Mouse (Mus musculus): ENCODE data around the gene Gpr160. TPM values are rescaled to one million over a fixed set of nuclear protein-coding genes. Genes with fewer than 3 reads are reported as not detected.
"Not testable (repeated sequence)": the region's sequence is repeated elsewhere in the genome, so short reads cannot be mapped to it uniquely, and the experiment has no call there.

The Gpr160 gene
- total RNA-seq (2021), result 1 to 10 TPM; 1.0 to 1.7 TPM
- long read RNA-seq, result 0 reads

- DNase-seq (ENCODE audit: low spot score in 2 of 2), result peak in 1 of 2 experiments; percentile 63
These were observed at the start of gene Gpr160 for GRCm38 (mm10) chr3:30855604-30856458. TSS of gene Gpr160 (plus strand) at chr3:30855950.

GRCm38 (mm10) chr3:30812881-30813280 is 42.9 kb upstream of the Gpr160 start:
- DNase-seq (ENCODE audit: low spot score in 2 of 2), result no peak

- peak; percentile 40 to 64 for DNase-seq (ENCODE audit: low spot score in 2 of 2)
These were observed 37.1 kb upstream of the Gpr160 start for GRCm38 (mm10) chr3:30818630-30819125.

GRCm38 (mm10) chr3:30822163-30822562 is 33.6 kb upstream of the Gpr160 start:
- DNase-seq (ENCODE audit: low spot score in 2 of 2), result no peak

- DNase-seq (ENCODE audit: low spot score in 2 of 2), result no peak
These were observed 29.7 kb upstream of the Gpr160 start for GRCm38 (mm10) chr3:30826069-30826468.

GRCm38 (mm10) chr3:30831848-30832606 is 23.7 kb upstream of the Gpr160 start:
- DNase-seq (ENCODE audit: low spot score in 2 of 2), result no peak

- no peak for DNase-seq (ENCODE audit: low spot score in 2 of 2)
These were observed 22.5 kb upstream of the Gpr160 start for GRCm38 (mm10) chr3:30833254-30833653.

GRCm38 (mm10) chr3:30845755-30846154 is 10.0 kb upstream of the Gpr160 start:
- no peak for DNase-seq (ENCODE audit: low spot score in 2 of 2)

GRCm38 (mm10) chr3:30847413-30847812 is 8.3 kb upstream of the Gpr160 start:
- no peak for DNase-seq (ENCODE audit: low spot score in 2 of 2)

- DNase-seq (ENCODE audit: low spot score in 2 of 2), result no peak
These were observed 4.3 kb upstream of the Gpr160 start for GRCm38 (mm10) chr3:30851422-30851821.

GRCm38 (mm10) chr3:30853596-30853995 is 2.2 kb upstream of the Gpr160 start:
- DNase-seq (ENCODE audit: low spot score in 2 of 2), result no peak

- not testable (repeated sequence) for DNase-seq (ENCODE audit: low spot score in 2 of 2)
These were observed 3.8 kb downstream of the Gpr160 start for GRCm38 (mm10) chr3:30859599-30859998.

- DNase-seq (ENCODE audit: low spot score in 2 of 2), result no peak
These were observed 5.0 kb downstream of the Gpr160 start for GRCm38 (mm10) chr3:30860705-30861104.

GRCm38 (mm10) chr3:30863712-30864435 is 8.1 kb downstream of the Gpr160 start:
- DNase-seq (ENCODE audit: low spot score in 2 of 2), result no peak

GRCm38 (mm10) chr3:30864640-30865039 is 8.9 kb downstream of the Gpr160 start:
- no peak for DNase-seq (ENCODE audit: low spot score in 2 of 2)

- DNase-seq (ENCODE audit: low spot score in 2 of 2), result no peak
These were observed 12.4 kb downstream of the Gpr160 start for GRCm38 (mm10) chr3:30868176-30868575.

GRCm38 (mm10) chr3:30868625-30869024 is 12.9 kb downstream of the Gpr160 start:
- no peak for DNase-seq (ENCODE audit: low spot score in 2 of 2)

GRCm38 (mm10) chr3:30869995-30870394 is 14.2 kb downstream of the Gpr160 start:
- DNase-seq (ENCODE audit: low spot score in 2 of 2), result no peak

- DNase-seq (ENCODE audit: low spot score in 2 of 2), result no peak
These were observed 21.0 kb downstream of the Gpr160 start for GRCm38 (mm10) chr3:30876709-30877108.

- DNase-seq (ENCODE audit: low spot score in 2 of 2), result no peak
These were observed 31.7 kb downstream of the Gpr160 start for GRCm38 (mm10) chr3:30887449-30887848.

- DNase-seq (ENCODE audit: low spot score in 2 of 2), result no peak
These were observed 33.3 kb downstream of the Gpr160 start for GRCm38 (mm10) chr3:30889014-30889413.

Data from layer of hippocampus, adult 18-20 months (tissue).